ENCODE assay signal across 18 mouse cellular contexts in genomic region chr1:80372010-80372409, GRCm38 (mm10).
"Had no signal": no experiment of that assay in that cellular context is flagged by ENCODE, and none has a peak within 500 bp of the region (broad histone marks: within the 10 kb centered on the region; RNA-seq: fewer than 3 reads in every experiment).

No protein-coding gene starts in this region.

- H3K36me3 ChIP-seq: liver, embryonic 15.5 days; lung, embryonic 15.5 days; midbrain, embryonic 13.5 days; midbrain, embryonic 15.5 days; neural tube, embryonic 12.5 days; stomach, embryonic 15.5 days had no signal

- DNase-seq: liver, postnatal 0 days; lung, adult 2 months; lung, postnatal 4 days; right cerebral cortex, postnatal 4 days; spleen, adult 18-20 months; thymus, adult 2 months; thymus, postnatal 25 days; thymus, postnatal 4 days had no signal

- H3K9me3 ChIP-seq: liver, embryonic 15.5 days; lung, embryonic 15.5 days; megakaryocyte, embryonic 14.5 days; midbrain, embryonic 13.5 days; midbrain, embryonic 15.5 days; neural tube, embryonic 12.5 days; stomach, embryonic 15.5 days had no signal

- H3K4me1 ChIP-seq: liver, embryonic 15.5 days; lung, embryonic 15.5 days; megakaryocyte, embryonic 14.5 days; midbrain, embryonic 13.5 days; midbrain, embryonic 15.5 days; neural tube, embryonic 12.5 days; stomach, embryonic 15.5 days had no signal

- H3K27me3 ChIP-seq: liver, embryonic 15.5 days; lung, embryonic 15.5 days; megakaryocyte, embryonic 14.5 days; midbrain, embryonic 13.5 days; midbrain, embryonic 15.5 days; neural tube, embryonic 12.5 days; stomach, embryonic 15.5 days had no signal

- ATAC-seq: liver, postnatal 0 days; lung, postnatal 0 days; midbrain, embryonic 13.5 days; midbrain, embryonic 15.5 days had no signal

- H3K4me2 ChIP-seq: liver, embryonic 15.5 days; lung, embryonic 15.5 days; midbrain, embryonic 11.5 days; midbrain, embryonic 13.5 days; midbrain, embryonic 15.5 days; neural tube, embryonic 12.5 days; stomach, embryonic 15.5 days had no signal

- H3K27ac ChIP-seq: liver, embryonic 15.5 days; lung, embryonic 15.5 days; midbrain, embryonic 13.5 days; midbrain, embryonic 15.5 days; neural tube, embryonic 12.5 days; stomach, embryonic 15.5 days; stomach, postnatal 0 days had no signal

- H3K9ac ChIP-seq: liver, embryonic 15.5 days; liver, postnatal 0 days; lung, embryonic 15.5 days; midbrain, embryonic 13.5 days; midbrain, embryonic 15.5 days; neural tube, embryonic 12.5 days; stomach, embryonic 15.5 days had no signal

- H3K4me3 ChIP-seq: liver, embryonic 15.5 days; lung, embryonic 15.5 days; megakaryocyte, embryonic 14.5 days; midbrain, embryonic 13.5 days; midbrain, embryonic 15.5 days; neural tube, embryonic 12.5 days; stomach, embryonic 15.5 days had no signal
